Mouse (Mus musculus) erythroblast, embryonic 14.5 days (primary cell): Measurements from ENCODE around the gene Gm49450.
"Not testable (repeated sequence)": the region's sequence is repeated elsewhere in the genome, so short reads cannot be mapped to it uniquely, and the experiment has no call there.

Source experiments
- GATA1 ChIP-seq: IDR thresholded peaks from 2 replicates; pipeline ENCODE4 v1.6.1; 2012; ENCODE audit warnings: low read length, inconsistent platforms, mixed read lengths
- TAL1 ChIP-seq: IDR thresholded peaks from 3 replicates; pipeline ENCODE4 v1.6.1; 2012; ENCODE audit warnings: low read length, inconsistent platforms, mixed read lengths

GRCm38 (mm10) chr15:98951122-98952062 is 2.0 kb downstream of the Gm49450 start:
- not testable (repeated sequence) for TF ChIP-seq TAL1, GATA1
